Mouse (Mus musculus) midbrain, embryonic 14.5 days (tissue): ENCODE measurements at regions not wholly inside any gene's neighbourhood (a gene's known extent, or its start where the extent isn't known, plus 50 kb on each side); places are given as distances from the start of the nearest gene placed in this dataset.

Experiments
- ATAC-seq: fragments of 200-750 bp; cut with Nextera tagmentation; 2 replicates; pipeline ENCODE4 v1.8.0; 2017; ENCODE audit warnings: moderate number of reproducible peaks, moderate library complexity; ENCODE audit not compliant: low FRiP score, low TSS enrichment
- DNase-seq: peaks from one replicate; pipeline ENCODE4 v3.0.0-alpha.2; 2015
- H3K27ac ChIP-seq: fragments of 300-500 bp; sonication (generic); replicated peaks from 2 replicates; pipeline ENCODE4 v1.5.1; 2014; ENCODE audit warnings: mild to moderate bottlenecking, low read depth, low read length, moderate library complexity
- H3K27me3 ChIP-seq: fragments of 300-500 bp; sonication (generic); 2 replicates; pipeline ENCODE4 v1.6.1; 2014; ENCODE audit warnings: low read length, control low read depth, mixed read lengths; ENCODE audit not compliant: control insufficient read depth, insufficient read depth
- H3K36me3 ChIP-seq: fragments of 300-500 bp; sonication (generic); 2 replicates; pipeline ENCODE4 v1.6.1; 2014; ENCODE audit warnings: low read length, control low read depth; ENCODE audit not compliant: control insufficient read depth, insufficient read depth
- H3K4me1 ChIP-seq: fragments of 300-500 bp; sonication (generic); 2 replicates; pipeline ENCODE4 v1.6.1; 2014; ENCODE audit warnings: mild to moderate bottlenecking, antibody characterized with exemption, low read length, control low read depth; ENCODE audit not compliant: control insufficient read depth, insufficient read depth
- H3K4me2 ChIP-seq: fragments of 300-500 bp; sonication (generic); 2 replicates; pipeline ENCODE4 v1.6.1; 2014; ENCODE audit warnings: mild to moderate bottlenecking, low read length, moderate library complexity
- H3K4me3 ChIP-seq: fragments of 300-500 bp; sonication (generic); replicated peaks from 2 replicates; pipeline ENCODE4 v1.5.1; 2014; ENCODE audit warnings: low read depth, low read length
- H3K9ac ChIP-seq: fragments of 300-500 bp; sonication (generic); replicated peaks from 2 replicates; pipeline ENCODE4 v1.6.1; 2014; ENCODE audit warnings: mild to moderate bottlenecking, low read length, moderate library complexity
- H3K9me3 ChIP-seq: fragments of 300-500 bp; sonication (generic); 2 replicates; pipeline ENCODE4 v1.6.1; 2016; ENCODE audit warnings: low read length, control low read depth, mixed read lengths; ENCODE audit not compliant: control insufficient read depth
- WGBS: fragments of 180-500 bp; shearing (Covaris S2); extraction: QIAGEN DNeasy Blood & Tissue Kit; methylation state at CpG from one replicate; pipeline ENCODE4 v1.1.7; 2014; 5-methylcytosine and 5-hydroxymethylcytosine counted together

DNA sequence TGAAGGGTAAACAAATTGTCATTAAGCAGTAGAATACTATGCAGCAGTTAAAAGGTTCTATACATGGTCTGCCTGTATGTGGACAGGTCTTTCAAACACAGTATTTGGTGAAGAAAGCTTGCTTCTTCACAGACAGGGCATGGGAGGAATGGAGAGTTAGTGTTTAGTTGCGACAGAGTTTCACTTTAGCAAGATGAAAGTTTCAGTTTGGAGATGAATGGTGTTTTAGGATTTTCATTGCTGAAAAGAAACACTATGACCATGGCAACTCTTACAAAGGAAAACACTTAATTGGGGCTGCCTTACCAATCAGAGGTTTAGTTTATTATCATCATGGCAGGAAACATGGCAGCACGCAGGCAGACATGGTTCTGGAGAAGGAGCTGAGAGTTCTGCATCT lies 162.2 kb upstream of the Id2 start:
- Histone ChIP-seq H3K27ac (no peak overlapping the region), H3K4me3 (no peak overlapping the region), H3K4me2 (no peak overlapping the region), H3K4me1 (no peaks in the 10 kb centered on the region), H3K9me3 (no peaks in the 10 kb centered on the region), H3K27me3 (no peaks in the 10 kb centered on the region), H3K9ac (no peak overlapping the region), H3K36me3 (no peaks in the 10 kb centered on the region)
- no peak for ATAC-seq
- WGBS: 94% methylated on average over 2 of the region's 2 CpGs
- DNase-seq: no peak

- ATAC-seq: no peak
- no peaks in the 10 kb centered on the region for H3K27me3 ChIP-seq
- H3K4me2 ChIP-seq: no peak overlapping the region
- no peak overlapping the region for H3K4me3 ChIP-seq
- no peak overlapping the region for H3K27ac ChIP-seq
- DNase-seq: no peak
- H3K36me3 ChIP-seq: no peaks in the 10 kb centered on the region
- H3K9me3 ChIP-seq: peaks cover 5% of the 10 kb centered on the region; the same call in 1 of the 2 replicates
- H3K4me1 ChIP-seq: no peaks in the 10 kb centered on the region
- no peak overlapping the region for H3K9ac ChIP-seq
- 86% methylated on average over 6 of the region's 6 CpGs for WGBS
Observed at GRCm38 (mm10) chr12:25256268-25256667, 159.3 kb upstream of the Id2 start.

GRCm38 (mm10) chr12:25254716-25255115 lies 157.8 kb upstream of the Id2 start:
- no peak overlapping the region for H3K9ac ChIP-seq
- no peaks in the 10 kb centered on the region for H3K36me3 ChIP-seq
- no peak overlapping the region for H3K4me2 ChIP-seq
- H3K27ac ChIP-seq: no peak overlapping the region
- H3K27me3 ChIP-seq: no peaks in the 10 kb centered on the region
- 91% methylated on average over 6 of the region's 6 CpGs for WGBS
- H3K4me1 ChIP-seq: no peaks in the 10 kb centered on the region
- H3K9me3 ChIP-seq: peaks cover 5% of the 10 kb centered on the region; the same call in 1 of the 2 replicates
- DNase-seq: no peak
- no peak for ATAC-seq
- H3K4me3 ChIP-seq: no peak overlapping the region

DNA sequence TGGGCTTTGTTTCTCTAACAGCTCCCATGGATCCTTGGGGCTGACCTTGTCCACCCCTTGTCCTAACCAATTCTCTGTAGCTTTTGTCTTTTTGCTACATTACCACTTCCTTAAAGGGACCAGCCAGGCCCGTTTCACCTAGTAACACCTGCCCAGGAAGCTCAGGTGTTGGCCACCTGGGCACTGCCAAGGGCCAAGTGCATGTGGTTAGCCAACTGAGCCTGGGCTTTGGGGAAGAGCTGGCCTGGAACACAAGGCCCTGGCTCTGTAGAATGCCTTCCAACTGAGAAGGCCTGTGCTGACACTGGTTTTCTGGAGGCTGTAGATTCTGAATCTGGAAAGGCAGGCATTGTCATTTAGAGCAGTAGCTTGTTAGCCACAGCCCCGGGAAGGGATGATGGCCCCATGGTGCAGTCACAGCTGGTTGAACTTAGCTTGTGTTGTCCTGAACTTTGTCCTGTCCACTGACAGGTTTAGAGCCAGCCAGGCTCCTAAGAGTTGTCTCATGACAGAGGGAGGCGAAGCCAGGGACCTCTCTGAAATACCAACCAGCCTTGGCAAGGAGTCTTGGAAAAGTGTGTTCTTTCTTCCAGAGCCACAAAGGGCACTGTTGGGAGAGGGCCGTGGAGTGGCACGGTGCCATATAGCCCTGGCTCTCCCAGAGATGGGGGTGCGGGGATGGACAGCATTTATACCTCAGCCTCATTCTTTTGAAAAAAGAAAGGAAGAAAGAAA lies 156.0 kb upstream of the Id2 start:
- no peaks in the 10 kb centered on the region for H3K36me3 ChIP-seq
- H3K27me3 ChIP-seq: no peaks in the 10 kb centered on the region
- ATAC-seq (no peak), DNase-seq (no peak)
- no peak overlapping the region for H3K9ac ChIP-seq
- no peak overlapping the region for H3K4me2 ChIP-seq
- 90% methylated on average over 6 of the region's 6 CpGs for WGBS
- no peak overlapping the region for H3K27ac ChIP-seq
- no peaks in the 10 kb centered on the region for H3K4me1 ChIP-seq
- no peak overlapping the region for H3K4me3 ChIP-seq
- H3K9me3 ChIP-seq: peaks cover 5% of the 10 kb centered on the region; the same call in 1 of the 2 replicates

- no peak overlapping the region for H3K27ac ChIP-seq
- no peak overlapping the region for H3K4me3 ChIP-seq
- no peak for DNase-seq
- peaks cover 5% of the 10 kb centered on the region; the same call in 1 of the 2 replicates for H3K9me3 ChIP-seq
- no peak for ATAC-seq
- H3K27me3 ChIP-seq: no peaks in the 10 kb centered on the region
- no peak overlapping the region for H3K9ac ChIP-seq
- H3K36me3 ChIP-seq: no peaks in the 10 kb centered on the region
- no peaks in the 10 kb centered on the region for H3K4me1 ChIP-seq
- WGBS: 88% methylated on average over 4 of the region's 4 CpGs
- no peak overlapping the region for H3K4me2 ChIP-seq
Observed at GRCm38 (mm10) chr12:25251411-25252171, 154.7 kb upstream of the Id2 start.

GRCm38 (mm10) chr12:25250881-25251280 lies 153.9 kb upstream of the Id2 start:
- Histone ChIP-seq H3K27me3 (no peaks in the 10 kb centered on the region), H3K9ac (no peak overlapping the region), H3K4me2 (no peak overlapping the region), H3K4me3 (no peak overlapping the region), H3K9me3 (peaks cover 5% of the 10 kb centered on the region; the same call in 1 of the 2 replicates), H3K27ac (no peak overlapping the region), H3K36me3 (no peaks in the 10 kb centered on the region), H3K4me1 (no peaks in the 10 kb centered on the region)
- DNase-seq: no peak
- no peak for ATAC-seq
- WGBS: 13% methylated on average over 3 of the region's 3 CpGs

DNA sequence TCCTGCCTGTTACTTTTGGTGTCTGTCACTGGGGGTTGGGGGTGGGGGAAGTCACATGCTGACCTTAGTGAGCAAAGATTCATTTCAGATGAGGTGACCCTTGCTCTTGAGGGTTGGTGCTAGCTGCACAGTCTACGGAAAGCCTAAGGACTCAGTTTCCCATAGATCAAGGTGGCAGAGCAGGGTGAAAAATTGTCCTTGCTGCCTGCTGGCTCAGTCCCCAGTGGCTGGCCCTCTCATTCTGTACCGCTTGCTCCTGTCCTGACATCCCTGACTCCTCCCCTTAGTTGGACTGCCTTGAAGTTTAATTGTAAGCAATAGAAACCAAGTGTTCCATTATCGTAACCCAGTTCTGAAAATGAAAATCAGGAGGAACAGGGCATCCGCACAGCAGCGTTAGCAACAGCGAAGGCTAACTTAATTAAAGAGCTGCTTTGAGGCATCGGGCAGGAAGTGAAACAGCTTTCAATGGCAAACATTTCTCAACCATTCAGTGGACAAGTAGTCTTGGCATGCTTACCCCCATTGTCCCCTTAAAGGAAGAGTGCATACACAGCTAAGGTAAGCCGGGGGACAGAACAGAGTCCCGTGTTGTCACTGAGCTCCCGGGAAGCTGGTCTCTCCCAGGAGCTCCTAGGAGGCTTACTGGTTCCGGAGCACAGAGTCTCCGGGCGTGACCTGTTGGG lies 151.9 kb upstream of the Id2 start:
- H3K9ac ChIP-seq: no peak overlapping the region
- DNase-seq: no peak
- peaks cover 5% of the 10 kb centered on the region; the same call in 1 of the 2 replicates for H3K9me3 ChIP-seq
- no peaks in the 10 kb centered on the region for H3K27me3 ChIP-seq
- H3K36me3 ChIP-seq: no peaks in the 10 kb centered on the region
- no peak overlapping the region for H3K4me3 ChIP-seq
- no peaks in the 10 kb centered on the region for H3K4me1 ChIP-seq
- ATAC-seq: no peak
- no peak overlapping the region for H3K27ac ChIP-seq
- no peak overlapping the region for H3K4me2 ChIP-seq
- 78% methylated on average over 13 of the region's 13 CpGs for WGBS

- Histone ChIP-seq H3K4me3 (no peak overlapping the region), H3K36me3 (no peaks in the 10 kb centered on the region), H3K4me1 (no peaks in the 10 kb centered on the region), H3K9me3 (no peaks in the 10 kb centered on the region), H3K4me2 (no peak overlapping the region), H3K27ac (no peak overlapping the region), H3K27me3 (no peaks in the 10 kb centered on the region), H3K9ac (no peak overlapping the region)
- WGBS: 90% methylated on average over 7 of the region's 7 CpGs
- DNase-seq (no peak), ATAC-seq (no peak)
Observed at GRCm38 (mm10) chr12:25246566-25246965, 149.6 kb upstream of the Id2 start.
